Mouse (Mus musculus): Measurements from ENCODE around the gene Tceal1.
"Not testable (repeated sequence)": the region's sequence is repeated elsewhere in the genome, so short reads cannot be mapped to it uniquely, and the experiment has no call there.

Gene Tceal1

DNA sequence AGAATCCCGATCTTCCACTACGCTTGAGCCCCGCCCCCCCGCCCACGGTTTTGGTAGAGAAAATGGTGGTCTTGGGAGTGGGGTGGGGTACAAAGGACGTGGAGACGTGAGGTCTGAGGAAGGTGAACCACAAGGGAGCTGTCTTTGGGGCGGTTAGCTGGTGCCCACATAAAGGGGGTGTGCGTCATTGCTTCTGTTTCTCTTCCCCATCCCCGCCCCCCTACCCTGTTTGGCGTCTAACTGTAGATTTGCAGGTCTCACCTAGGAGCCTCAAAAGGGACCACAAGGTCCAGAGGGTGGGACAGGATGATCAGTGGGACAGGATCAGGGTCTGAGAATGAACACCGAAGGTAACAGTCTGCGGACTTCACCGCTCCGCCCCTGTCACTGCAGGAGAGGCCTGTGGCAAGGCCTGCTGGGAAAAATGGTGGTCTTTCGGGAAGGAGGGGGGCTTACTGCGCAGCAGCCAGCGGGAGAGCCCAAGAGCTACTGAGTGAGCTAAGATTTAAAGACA, 443 bp downstream of the Tceal1 start:
- Histone ChIP-seq H3K36me3 (ENCODE audit: insufficient read depth, low read length) (no peaks in the 10 kb centered on the region), H3K4me3 (replicated peaks; ENCODE audit: low read length) (peak overlapping the region; percentile 75)

DNA sequence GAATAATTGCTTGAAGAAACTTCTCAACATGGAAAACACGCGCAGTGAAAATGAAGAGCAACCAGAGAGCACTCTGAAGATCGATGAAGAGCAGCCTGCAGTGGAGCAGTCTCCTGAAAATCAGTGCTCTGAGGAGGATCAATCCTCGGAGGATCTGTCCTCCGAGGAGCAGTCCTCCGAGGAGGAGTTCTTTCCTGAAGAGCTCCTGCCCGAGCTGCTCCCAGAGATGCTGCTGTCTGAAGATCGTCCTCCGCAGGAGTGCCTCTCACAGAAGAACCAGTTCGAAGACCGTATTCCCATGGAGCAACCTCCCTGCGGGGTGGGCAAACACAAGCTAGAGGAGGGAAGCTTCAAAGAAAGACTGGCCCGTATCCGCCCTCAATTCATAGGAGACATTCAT, 1.0 kb downstream of the Tceal1 start:
- Histone ChIP-seq H3K4me1 (replicated peaks; ENCODE audit: low read depth, low read length) (no peaks in the 10 kb centered on the region), H3K9me3 (ENCODE audit: low read length) (no peaks in the 10 kb centered on the region), H3K4me3 (replicated peaks; ENCODE audit: low read length) (peak overlapping the region; percentile 75), H3K36me3 (ENCODE audit: insufficient read depth, low read length) (no peaks in the 10 kb centered on the region), H3K27me3 (ENCODE audit: insufficient read depth, low read length) (no peaks in the 10 kb centered on the region)
- TF ChIP-seq POU5F1 (IDR thresholded peaks at IDR 0.05; ENCODE audit: borderline replicate concordance, low read length) (no peak), NANOG (IDR thresholded peaks at IDR 0.05; ENCODE audit: borderline replicate concordance, low read length) (no peak), CTCF (conservative IDR thresholded peaks at IDR 0.05; ENCODE audit: low read length) (no peak)

More for the DNA sequence above, 443 bp downstream of the Tceal1 start:
- H3K27me3 ChIP-seq (ENCODE audit: insufficient read depth, low read length), result no peaks in the 10 kb centered on the region
- H3K9me3 ChIP-seq (ENCODE audit: low read length), result no peaks in the 10 kb centered on the region
- no peaks in the 10 kb centered on the region for H3K4me1 ChIP-seq (replicated peaks; ENCODE audit: low read depth, low read length)
- TF ChIP-seq POU5F1 (IDR thresholded peaks at IDR 0.05; ENCODE audit: borderline replicate concordance, low read length), result no peak
- TF ChIP-seq CTCF (conservative IDR thresholded peaks at IDR 0.05; ENCODE audit: low read length), result no peak

GRCm38 (mm10) chrX:136714742-136715474, 7.1 kb downstream of the Tceal1 start:
- H3K4me1 ChIP-seq (replicated peaks; ENCODE audit: low read depth, low read length); H3K9me3 ChIP-seq (ENCODE audit: low read length); H3K4me3 ChIP-seq (replicated peaks; ENCODE audit: low read length); H3K27me3 ChIP-seq (ENCODE audit: insufficient read depth, low read length); H3K36me3 ChIP-seq (ENCODE audit: insufficient read depth, low read length): not testable (repeated sequence)

DNA sequence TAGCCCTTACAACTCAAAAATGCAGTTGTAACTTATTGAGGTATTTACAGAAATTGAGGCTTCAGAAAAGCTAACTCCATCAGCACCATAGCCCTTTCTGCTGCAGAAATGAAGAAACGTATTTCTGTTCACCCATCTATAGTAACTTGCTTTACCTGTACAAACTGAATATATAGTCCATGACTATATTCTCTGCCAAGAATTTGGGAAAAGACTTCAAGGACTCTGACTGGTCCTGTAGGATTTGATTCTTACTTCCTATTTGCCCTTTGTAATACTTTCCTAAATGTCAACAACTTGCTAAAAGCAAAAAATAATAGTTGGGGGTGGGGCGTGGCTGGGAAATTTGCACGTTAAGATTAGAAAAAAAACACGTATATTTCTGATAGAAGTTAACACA, 24.2 kb downstream of the Tceal1 start:
- no peak overlapping the region for H3K4me3 ChIP-seq (replicated peaks; ENCODE audit: low read length)
- 0 out of 2 replicates have a peak, but pooled peaks cover 4% of the 10 kb centered on the region for H3K4me1 ChIP-seq (replicated peaks; ENCODE audit: low read depth, low read length)
- H3K36me3 ChIP-seq (ENCODE audit: insufficient read depth, low read length), result peaks cover 45% of the 10 kb centered on the region
- no peaks in the 10 kb centered on the region for H3K9me3 ChIP-seq (ENCODE audit: low read length)
- H3K27me3 ChIP-seq (ENCODE audit: insufficient read depth, low read length), result no peaks in the 10 kb centered on the region
- no peak for TF ChIP-seq POU5F1 (IDR thresholded peaks at IDR 0.05; ENCODE audit: borderline replicate concordance, low read length)
- TF ChIP-seq NANOG (IDR thresholded peaks at IDR 0.05; ENCODE audit: borderline replicate concordance, low read length), result no peak
- TF ChIP-seq CTCF (conservative IDR thresholded peaks at IDR 0.05; ENCODE audit: low read length), result no peak

- peak overlapping the region; percentile 84 for H3K4me3 ChIP-seq (replicated peaks; ENCODE audit: low read length)
- peaks cover 21% of the 10 kb centered on the region; the same call in 1 of the 2 replicates for H3K4me1 ChIP-seq (replicated peaks; ENCODE audit: low read depth, low read length)
- no peaks in the 10 kb centered on the region for H3K9me3 ChIP-seq (ENCODE audit: low read length)
- TF ChIP-seq CTCF (conservative IDR thresholded peaks at IDR 0.05; ENCODE audit: low read length) (no peak), POU5F1 (IDR thresholded peaks at IDR 0.05; ENCODE audit: borderline replicate concordance, low read length) (no peak), NANOG (IDR thresholded peaks at IDR 0.05; ENCODE audit: borderline replicate concordance, low read length) (no peak)
- H3K36me3 ChIP-seq (ENCODE audit: insufficient read depth, low read length), result peaks cover 40% of the 10 kb centered on the region
- H3K27me3 ChIP-seq (ENCODE audit: insufficient read depth, low read length), result no peaks in the 10 kb centered on the region
Measured at GRCm38 (mm10) chrX:136740087-136740790, 32.5 kb downstream of the Tceal1 start.

DNA sequence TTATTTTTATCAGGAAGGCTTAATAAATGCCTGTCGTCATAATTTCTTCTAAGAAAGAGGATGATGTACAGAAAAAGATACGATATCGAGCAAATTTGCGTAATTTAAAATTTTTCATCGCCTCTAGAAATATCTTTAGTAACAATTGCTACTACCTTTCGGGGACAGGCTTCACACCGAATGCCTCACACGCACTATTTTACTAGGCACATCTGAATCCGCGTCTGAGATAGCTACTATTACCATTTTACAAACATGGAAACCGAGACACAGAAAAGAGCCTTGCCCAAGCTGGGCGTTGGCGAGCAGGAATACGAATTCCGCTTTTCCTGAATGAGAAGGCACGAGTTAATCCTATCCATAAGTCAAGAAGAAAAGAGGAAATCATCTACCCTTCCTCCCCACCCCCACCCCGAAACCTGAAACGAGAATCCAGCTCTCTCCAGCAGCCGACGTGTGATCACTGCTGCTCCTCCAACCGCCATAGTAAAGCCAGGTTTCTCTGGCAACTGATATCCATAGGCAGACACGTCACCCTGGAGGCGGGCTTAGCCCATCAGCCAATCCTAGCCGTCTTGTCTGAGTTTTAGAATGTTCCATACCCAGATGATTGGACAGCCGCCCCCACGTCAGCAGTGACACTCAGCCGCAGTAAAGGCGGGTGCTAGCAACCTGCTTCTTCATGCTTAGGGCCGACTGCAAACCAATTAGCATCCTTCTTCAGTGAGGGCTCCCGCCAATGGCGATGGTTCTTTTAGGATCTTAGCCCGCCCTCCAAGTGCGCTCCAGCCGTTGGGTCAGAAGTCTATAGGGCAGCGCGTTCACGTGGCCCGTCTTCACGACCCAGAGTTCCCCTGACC, 33.2 kb downstream of the Tceal1 start:
- TF ChIP-seq POU5F1 (IDR thresholded peaks at IDR 0.05; ENCODE audit: borderline replicate concordance, low read length) (no peak), NANOG (IDR thresholded peaks at IDR 0.05; ENCODE audit: borderline replicate concordance, low read length) (no peak), CTCF (conservative IDR thresholded peaks at IDR 0.05; ENCODE audit: low read length) (no peak)
- Histone ChIP-seq H3K27me3 (ENCODE audit: insufficient read depth, low read length) (no peaks in the 10 kb centered on the region), H3K9me3 (ENCODE audit: low read length) (no peaks in the 10 kb centered on the region), H3K4me3 (replicated peaks; ENCODE audit: low read length) (peak overlapping the region; percentile 84), H3K4me1 (replicated peaks; ENCODE audit: low read depth, low read length) (peaks cover 21% of the 10 kb centered on the region; the same call in 1 of the 2 replicates), H3K36me3 (ENCODE audit: insufficient read depth, low read length) (peaks cover 35% of the 10 kb centered on the region)

DNA sequence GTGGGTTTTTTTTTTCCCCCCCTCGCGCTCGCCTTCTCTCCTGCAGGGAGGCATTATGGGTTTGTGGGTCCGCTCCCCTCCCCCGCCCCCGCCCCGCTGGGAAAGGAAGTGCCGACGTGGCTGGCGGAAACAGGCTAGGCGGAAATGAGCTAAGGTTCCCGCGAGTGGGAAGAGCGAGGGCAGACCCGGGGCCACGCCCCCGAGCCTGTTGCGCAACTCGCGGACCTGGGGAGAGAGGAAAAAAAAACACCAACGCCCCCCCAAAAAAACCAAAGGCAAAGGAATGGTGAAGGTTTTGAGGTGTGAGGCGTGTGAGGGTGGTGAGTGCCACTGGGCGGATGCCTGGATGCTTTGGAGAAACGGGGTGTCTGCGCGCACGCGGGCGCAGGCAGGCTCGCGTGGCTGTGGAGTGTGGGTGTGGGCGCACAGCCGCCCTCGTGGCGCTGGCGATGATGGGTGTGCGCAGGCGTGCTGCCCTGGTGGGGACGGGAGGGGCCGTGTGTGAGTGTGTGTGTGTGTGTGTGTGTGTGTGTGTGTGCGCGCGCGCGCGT, 33.9 kb downstream of the Tceal1 start:
- no peaks in the 10 kb centered on the region for H3K27me3 ChIP-seq (ENCODE audit: insufficient read depth, low read length)
- no peak for TF ChIP-seq CTCF (conservative IDR thresholded peaks at IDR 0.05; ENCODE audit: low read length)
- no peak for TF ChIP-seq POU5F1 (IDR thresholded peaks at IDR 0.05; ENCODE audit: borderline replicate concordance, low read length)
- no peak for TF ChIP-seq NANOG (IDR thresholded peaks at IDR 0.05; ENCODE audit: borderline replicate concordance, low read length)
- peaks cover 21% of the 10 kb centered on the region; the same call in 1 of the 2 replicates for H3K4me1 ChIP-seq (replicated peaks; ENCODE audit: low read depth, low read length)
- peaks cover 34% of the 10 kb centered on the region for H3K36me3 ChIP-seq (ENCODE audit: insufficient read depth, low read length)
- H3K9me3 ChIP-seq (ENCODE audit: low read length), result no peaks in the 10 kb centered on the region
- peak overlapping the region; percentile 77 for H3K4me3 ChIP-seq (replicated peaks; ENCODE audit: low read length)

DNA sequence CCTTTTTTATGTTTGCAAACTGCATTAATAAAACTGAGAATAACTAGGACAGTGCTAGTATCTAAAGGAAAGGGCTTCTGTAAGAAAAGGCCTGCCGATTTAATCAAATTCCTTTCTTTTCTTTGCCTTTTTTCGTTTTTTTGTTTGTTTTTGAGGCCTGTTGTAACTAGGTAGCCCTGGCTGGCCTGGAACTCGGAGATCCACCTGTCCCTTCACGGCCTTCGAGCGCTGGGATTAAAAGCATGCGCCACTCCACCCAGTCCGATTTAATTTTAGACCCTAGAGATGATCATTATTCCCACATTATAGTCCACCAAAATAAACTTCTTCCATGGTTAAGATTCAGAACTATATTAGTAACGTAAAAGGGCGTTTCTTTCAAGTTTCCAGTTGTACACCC, 34.5 kb downstream of the Tceal1 start:
- no peaks in the 10 kb centered on the region for H3K27me3 ChIP-seq (ENCODE audit: insufficient read depth, low read length)
- peak overlapping the region; percentile 77 for H3K4me3 ChIP-seq (replicated peaks; ENCODE audit: low read length)
- H3K9me3 ChIP-seq (ENCODE audit: low read length), result no peaks in the 10 kb centered on the region
- peaks cover 34% of the 10 kb centered on the region for H3K36me3 ChIP-seq (ENCODE audit: insufficient read depth, low read length)
- H3K4me1 ChIP-seq (replicated peaks; ENCODE audit: low read depth, low read length), result peaks cover 21% of the 10 kb centered on the region; the same call in 1 of the 2 replicates
- TF ChIP-seq NANOG (IDR thresholded peaks at IDR 0.05; ENCODE audit: borderline replicate concordance, low read length) (no peak), POU5F1 (IDR thresholded peaks at IDR 0.05; ENCODE audit: borderline replicate concordance, low read length) (no peak), CTCF (conservative IDR thresholded peaks at IDR 0.05; ENCODE audit: low read length) (no peak)

Data from E14TG2a.4 (cell line).